Mouse (Mus musculus) midbrain, embryonic 13.5 days (tissue): ENCODE data around the gene Tssk3. TPM values are rescaled to one million over a fixed set of nuclear protein-coding genes. Genes with fewer than 3 reads are reported as not detected.

Source experiments
- polyA plus RNA-seq: library from polyadenylated mRNA; unstranded; fragments of >200 nt; fragmentation: Nextera tagmentation; extraction: Ambion mirVana; gene quantifications from 2 replicates; pipeline ENCODE4 v1.2.1, GENCODE M21; 2015

The Tssk3 gene
- polyA plus RNA-seq, 1 experiment from 2014 or later: 0.16 TPM

Other genes with a start within 250 kb of the Tssk3 start
- 5.1 and 5.4 TPM in 2 replicates for gene C77080, start 229.6 kb downstream of the Tssk3 start, polyA plus RNA-seq
- 0.27 and 0.67 TPM in 2 replicates for gene Sync, start 203.4 kb downstream of the Tssk3 start, polyA plus RNA-seq
- 419 and 460 TPM in 2 replicates for gene Rbbp4, start 155.7 kb downstream of the Tssk3 start, polyA plus RNA-seq
- gene Zbtb8os, start 155.3 kb downstream of the Tssk3 start, polyA plus RNA-seq: 28.0 and 32.2 TPM in 2 replicates
- gene Zbtb8a, start 112.9 kb downstream of the Tssk3 start, polyA plus RNA-seq: 17.2 and 19.7 TPM in 2 replicates
- 12.0 TPM in 2 replicates for gene Zbtb8b, start 50.2 kb downstream of the Tssk3 start, polyA plus RNA-seq
- 34.0 and 36.7 TPM in 2 replicates for gene Bsdc1, start 29.4 kb downstream of the Tssk3 start, polyA plus RNA-seq
- gene Fam229a, start 168 bp upstream of the Tssk3 start, polyA plus RNA-seq: not detected in 2 replicates
- gene Marcksl1, start 22.6 kb upstream of the Tssk3 start, polyA plus RNA-seq: 1,749 and 1,885 TPM in 2 replicates
- 138 TPM in 2 replicates for gene Hdac1, start 51.7 kb upstream of the Tssk3 start, polyA plus RNA-seq
- 5.9 and 7.1 TPM in 2 replicates for gene Lck, start 82.6 kb upstream of the Tssk3 start, polyA plus RNA-seq
- 0.22 and 0.35 TPM in 2 replicates for gene Fam167b, start 87.5 kb upstream of the Tssk3 start, polyA plus RNA-seq
- 210 and 220 TPM in 2 replicates for gene Eif3i, start 109.6 kb upstream of the Tssk3 start, polyA plus RNA-seq
- 205 and 214 TPM in 2 replicates for gene Tmem234, start 109.6 kb upstream of the Tssk3 start, polyA plus RNA-seq
- 2.6 and 3.5 TPM in 2 replicates for gene Dcdc2b, start 123.2 kb upstream of the Tssk3 start, polyA plus RNA-seq
- gene Iqcc, start 128.1 kb upstream of the Tssk3 start, polyA plus RNA-seq: 30.0 and 35.8 TPM in 2 replicates
- gene Ccdc28b, start 132.9 kb upstream of the Tssk3 start, polyA plus RNA-seq: 133 and 137 TPM in 2 replicates
- 62.9 and 66.3 TPM in 2 replicates for gene Txlna, start 150.0 kb upstream of the Tssk3 start, polyA plus RNA-seq
- 13.7 and 16.9 TPM in 2 replicates for gene Kpna6, start 181.7 kb upstream of the Tssk3 start, polyA plus RNA-seq
- gene Tmem39b, start 205.8 kb upstream of the Tssk3 start, polyA plus RNA-seq: 20.3 and 24.0 TPM in 2 replicates